Mouse (Mus musculus): ENCODE measurements around the gene Tsga10ip. TPM values are rescaled to one million over a fixed set of nuclear protein-coding genes. Genes with fewer than 3 reads are reported as not detected.
A peak's percentile ranks its signal among the peaks of the same experiment; 100 is the strongest.

Tsga10ip gene
- polyA plus RNA-seq, 1 experiment from 2014 or later: not detected

GRCm38 (mm10) chr19:5377446-5377845 is 24.9 kb downstream of the Tsga10ip start:
- H3K9me3 ChIP-seq: no peaks in the 10 kb centered on the region
- WGBS: 87% methylated on average over 1 of the region's 1 CpGs
- no peaks in the 10 kb centered on the region for H3K27me3 ChIP-seq
- peaks cover 68% of the 10 kb centered on the region for H3K36me3 ChIP-seq
- no peak for ATAC-seq (ENCODE audit: low FRiP score, low read depth)
- no peak overlapping the region for H3K9ac ChIP-seq
- H3K4me2 ChIP-seq: no peak overlapping the region
- H3K4me3 ChIP-seq: no peak overlapping the region
- H3K27ac ChIP-seq (replicated peaks): no peak overlapping the region
- H3K4me1 ChIP-seq (replicated peaks): no peaks in the 10 kb centered on the region

GRCm38 (mm10) chr19:5374748-5375147 is 27.6 kb downstream of the Tsga10ip start:
- WGBS: 90% methylated on average over 4 of the region's 4 CpGs
- Histone ChIP-seq H3K9me3 (no peaks in the 10 kb centered on the region), H3K4me1 (replicated peaks) (no peaks in the 10 kb centered on the region), H3K4me2 (no peak overlapping the region), H3K27me3 (no peaks in the 10 kb centered on the region), H3K36me3 (peaks cover 65% of the 10 kb centered on the region), H3K4me3 (no peak overlapping the region), H3K9ac (no peak overlapping the region), H3K27ac (replicated peaks) (no peak overlapping the region)
- ATAC-seq (ENCODE audit: low FRiP score, low read depth): no peak

- H3K4me1 ChIP-seq (replicated peaks): no peaks in the 10 kb centered on the region
- H3K9ac ChIP-seq: no peak overlapping the region
- WGBS: 88% methylated on average over 4 of the region's 4 CpGs
- no peak overlapping the region for H3K27ac ChIP-seq (replicated peaks)
- peaks cover 65% of the 10 kb centered on the region for H3K36me3 ChIP-seq
- no peaks in the 10 kb centered on the region for H3K9me3 ChIP-seq
- no peaks in the 10 kb centered on the region for H3K27me3 ChIP-seq
- H3K4me3 ChIP-seq: no peak overlapping the region
- no peak overlapping the region for H3K4me2 ChIP-seq
- ATAC-seq (ENCODE audit: low FRiP score, low read depth): no peak
These were observed 28.1 kb downstream of the Tsga10ip start for GRCm38 (mm10) chr19:5374177-5374576.

- WGBS: 94% methylated on average over 7 of the region's 7 CpGs
- no peak for ATAC-seq (ENCODE audit: low FRiP score, low read depth)
These were observed 29.6 kb downstream of the Tsga10ip start for GRCm38 (mm10) chr19:5372724-5373123.

GRCm38 (mm10) chr19:5370932-5371331 is 31.4 kb downstream of the Tsga10ip start:
- Histone ChIP-seq H3K27me3 (no peaks in the 10 kb centered on the region), H3K9ac (no peak overlapping the region), H3K4me3 (no peak overlapping the region), H3K9me3 (no peaks in the 10 kb centered on the region), H3K4me1 (replicated peaks) (peaks cover 15% of the 10 kb centered on the region), H3K4me2 (no peak overlapping the region), H3K36me3 (peaks cover 52% of the 10 kb centered on the region), H3K27ac (replicated peaks) (no peak overlapping the region)
- 96% methylated on average over 3 of the region's 3 CpGs for WGBS
- ATAC-seq (ENCODE audit: low FRiP score, low read depth): no peak

More at GRCm38 (mm10) chr19:5372724-5373123, 29.6 kb downstream of the Tsga10ip start:
- Histone ChIP-seq H3K4me3 (no peak overlapping the region), H3K27ac (replicated peaks) (no peak overlapping the region), H3K9ac (no peak overlapping the region), H3K4me2 (no peak overlapping the region), H3K4me1 (replicated peaks) (peaks cover 11% of the 10 kb centered on the region), H3K27me3 (no peaks in the 10 kb centered on the region), H3K36me3 (peaks cover 57% of the 10 kb centered on the region), H3K9me3 (no peaks in the 10 kb centered on the region)

GRCm38 (mm10) chr19:5367455-5367854 is 34.9 kb downstream of the Tsga10ip start:
- no peak for ATAC-seq (ENCODE audit: low FRiP score, low read depth)
- Histone ChIP-seq H3K36me3 (peaks cover 50% of the 10 kb centered on the region), H3K9me3 (no peaks in the 10 kb centered on the region), H3K4me1 (replicated peaks) (peaks cover 22% of the 10 kb centered on the region), H3K4me3 (peak overlapping the region; percentile 66), H3K27me3 (no peaks in the 10 kb centered on the region), H3K27ac (replicated peaks) (no peak overlapping the region), H3K9ac (peak overlapping the region; percentile 80), H3K4me2 (peak overlapping the region; percentile 69)
- 14% methylated on average over 11 of the region's 11 CpGs for WGBS

- ATAC-seq (ENCODE audit: low FRiP score, low read depth): peak; percentile 20; the same call in 1 of the 2 replicates
- WGBS: under 1% methylated on average over 33 of the region's 33 CpGs
- H3K36me3 ChIP-seq: peaks cover 45% of the 10 kb centered on the region
- H3K9me3 ChIP-seq: no peaks in the 10 kb centered on the region
- H3K9ac ChIP-seq: peak within 1 kb of the TSS; percentile 80
- H3K4me1 ChIP-seq (replicated peaks): peaks cover 22% of the 10 kb centered on the region
- H3K27ac ChIP-seq (replicated peaks): peak within 1 kb of the TSS; percentile 98
- no peaks in the 10 kb centered on the region for H3K27me3 ChIP-seq
- H3K4me2 ChIP-seq: peak within 1 kb of the TSS; percentile 69
- H3K4me3 ChIP-seq: peak within 1 kb of the TSS; percentile 66
These were observed 35.3 kb downstream of the Tsga10ip start, which contains the start of gene Banf1 for GRCm38 (mm10) chr19:5367053-5367359. Gene Banf1, minus strand, starts transcription at chr19:5367168.

GRCm38 (mm10) chr19:5366175-5367052 is 35.9 kb downstream of the Tsga10ip start, which contains the start of gene Eif1ad:
Gene Eif1ad, plus strand, starts transcription at chr19:5366741.
- H3K4me1 ChIP-seq (replicated peaks): peaks cover 22% of the 10 kb centered on the region
- H3K36me3 ChIP-seq: peaks cover 40% of the 10 kb centered on the region
- H3K27ac ChIP-seq (replicated peaks): peak within 1 kb of the TSS; percentile 98
- H3K27me3 ChIP-seq: no peaks in the 10 kb centered on the region
- peak within 1 kb of the TSS; percentile 80 for H3K9ac ChIP-seq
- H3K4me2 ChIP-seq: peak within 1 kb of the TSS; percentile 69
- H3K4me3 ChIP-seq: peak within 1 kb of the TSS; percentile 66
- ATAC-seq (ENCODE audit: low FRiP score, low read depth): peak; percentile 94
- H3K9me3 ChIP-seq: no peaks in the 10 kb centered on the region
- under 1% methylated on average over 88 of the region's 92 CpGs for WGBS

GRCm38 (mm10) chr19:5365751-5366150 is 36.6 kb downstream of the Tsga10ip start:
- H3K27me3 ChIP-seq: no peaks in the 10 kb centered on the region
- H3K36me3 ChIP-seq: peaks cover 36% of the 10 kb centered on the region
- WGBS: 23% methylated on average over 11 of the region's 11 CpGs
- peak overlapping the region; percentile 80 for H3K9ac ChIP-seq
- H3K4me2 ChIP-seq: peak overlapping the region; percentile 69
- H3K4me3 ChIP-seq: peak overlapping the region; percentile 66
- no peaks in the 10 kb centered on the region for H3K9me3 ChIP-seq
- H3K27ac ChIP-seq (replicated peaks): peak overlapping the region; percentile 98
- ATAC-seq (ENCODE audit: low FRiP score, low read depth): no peak
- peaks cover 22% of the 10 kb centered on the region for H3K4me1 ChIP-seq (replicated peaks)

- H3K36me3 ChIP-seq: peaks cover 20% of the 10 kb centered on the region
- no peak overlapping the region for H3K27ac ChIP-seq (replicated peaks)
- H3K27me3 ChIP-seq: no peaks in the 10 kb centered on the region
- H3K4me2 ChIP-seq: no peak overlapping the region
- 90% methylated on average over 2 of the region's 2 CpGs for WGBS
- no peak overlapping the region for H3K9ac ChIP-seq
- H3K4me1 ChIP-seq (replicated peaks): peaks cover 22% of the 10 kb centered on the region
- H3K9me3 ChIP-seq: no peaks in the 10 kb centered on the region
- ATAC-seq (ENCODE audit: low FRiP score, low read depth): no peak
- H3K4me3 ChIP-seq: no peak overlapping the region
These were observed 38.2 kb downstream of the Tsga10ip start for GRCm38 (mm10) chr19:5364124-5364523.

- H3K9me3 ChIP-seq: no peaks in the 10 kb centered on the region
- H3K4me3 ChIP-seq: no peak overlapping the region
- no peak for ATAC-seq (ENCODE audit: low FRiP score, low read depth)
- H3K9ac ChIP-seq: no peak overlapping the region
- H3K27me3 ChIP-seq: no peaks in the 10 kb centered on the region
- H3K4me1 ChIP-seq (replicated peaks): peaks cover 7% of the 10 kb centered on the region
- H3K4me2 ChIP-seq: no peak overlapping the region
- peaks cover 14% of the 10 kb centered on the region for H3K36me3 ChIP-seq
- no peak overlapping the region for H3K27ac ChIP-seq (replicated peaks)
- 87% methylated on average over 2 of the region's 2 CpGs for WGBS
These were observed 40.1 kb downstream of the Tsga10ip start for GRCm38 (mm10) chr19:5362186-5362585.

- Histone ChIP-seq H3K4me3 (no peak overlapping the region), H3K27me3 (no peaks in the 10 kb centered on the region), H3K9ac (no peak overlapping the region), H3K9me3 (no peaks in the 10 kb centered on the region), H3K4me1 (replicated peaks) (no peaks in the 10 kb centered on the region), H3K4me2 (no peak overlapping the region), H3K27ac (replicated peaks) (no peak overlapping the region), H3K36me3 (no peaks in the 10 kb centered on the region)
- WGBS: no CpG with 5 or more reads among the region's 1 CpGs
- no peak for ATAC-seq (ENCODE audit: low FRiP score, low read depth)
These were observed 46.2 kb downstream of the Tsga10ip start for GRCm38 (mm10) chr19:5356080-5356479.

All from hindbrain, embryonic 15.5 days (tissue).